Mouse (Mus musculus): ENCODE data around the gene Lsm2. TPM values are rescaled to one million over a fixed set of nuclear protein-coding genes. Genes with fewer than 3 reads are reported as not detected.
"Not testable (repeated sequence)": the region's sequence is repeated elsewhere in the genome, so short reads cannot be mapped to it uniquely, and the experiment has no call there.

The Lsm2 gene
- polyA plus RNA-seq, 1 experiment = 88.2 TPM

- no peak overlapping the region for H3K27ac ChIP-seq (ENCODE audit: insufficient read depth, low read depth, low read length)
- peaks cover 8% of the 10 kb centered on the region; the same call in 1 of the 2 replicates for H3K4me1 ChIP-seq (ENCODE audit: control insufficient read depth, insufficient read depth, low read length)
- no peak for TF ChIP-seq POLR2A (IDR thresholded peaks at IDR 0.05; ENCODE audit: low read depth, low read length)
- TF ChIP-seq CTCF (conservative IDR thresholded peaks at IDR 0.05; ENCODE audit: insufficient read depth, insufficient read length, low read depth, low read length) = no peak
- H3K27me3 ChIP-seq (replicated peaks; ENCODE audit: control insufficient read depth, insufficient read depth, low read length) = no peaks in the 10 kb centered on the region
- 82% methylated on average over 3 of the region's 3 CpGs for WGBS
- H3K36me3 ChIP-seq (ENCODE audit: control insufficient read depth, insufficient read depth, low read length) = no peaks in the 10 kb centered on the region
- DNase-seq = no peak
- H3K4me3 ChIP-seq (ENCODE audit: insufficient read depth, low read depth, low read length) = no peak overlapping the region
Measured at GRCm38 (mm10) chr17:34955884-34956283, 25.8 kb upstream of the Lsm2 start.

GRCm38 (mm10) chr17:34956340-34956739 is 25.3 kb upstream of the Lsm2 start:
- no peak for TF ChIP-seq POLR2A (IDR thresholded peaks at IDR 0.05; ENCODE audit: low read depth, low read length)
- TF ChIP-seq CTCF (conservative IDR thresholded peaks at IDR 0.05; ENCODE audit: insufficient read depth, insufficient read length, low read depth, low read length) = no peak
- no peak overlapping the region for H3K27ac ChIP-seq (ENCODE audit: insufficient read depth, low read depth, low read length)
- no peak for DNase-seq
- no peaks in the 10 kb centered on the region for H3K27me3 ChIP-seq (replicated peaks; ENCODE audit: control insufficient read depth, insufficient read depth, low read length)
- H3K4me3 ChIP-seq (ENCODE audit: insufficient read depth, low read depth, low read length) = no peak overlapping the region
- peaks cover 8% of the 10 kb centered on the region; the same call in 1 of the 2 replicates for H3K4me1 ChIP-seq (ENCODE audit: control insufficient read depth, insufficient read depth, low read length)
- no peaks in the 10 kb centered on the region for H3K36me3 ChIP-seq (ENCODE audit: control insufficient read depth, insufficient read depth, low read length)
- 34% methylated on average over 1 of the region's 1 CpGs for WGBS

GRCm38 (mm10) chr17:34957291-34957690 is 24.4 kb upstream of the Lsm2 start:
- not testable (repeated sequence) for H3K36me3 ChIP-seq (ENCODE audit: control insufficient read depth, insufficient read depth, low read length); H3K27me3 ChIP-seq (replicated peaks; ENCODE audit: control insufficient read depth, insufficient read depth, low read length); DNase-seq; H3K4me1 ChIP-seq (ENCODE audit: control insufficient read depth, insufficient read depth, low read length); H3K27ac ChIP-seq (ENCODE audit: insufficient read depth, low read depth, low read length)
- peak overlapping the region; percentile 44; the same call in 1 of the 2 replicates for H3K4me3 ChIP-seq (ENCODE audit: insufficient read depth, low read depth, low read length)
- 22% methylated on average over 39 of the region's 40 CpGs for WGBS

- not testable (repeated sequence) for H3K27me3 ChIP-seq (replicated peaks; ENCODE audit: control insufficient read depth, insufficient read depth, low read length); H3K36me3 ChIP-seq (ENCODE audit: control insufficient read depth, insufficient read depth, low read length); H3K27ac ChIP-seq (ENCODE audit: insufficient read depth, low read depth, low read length); H3K4me1 ChIP-seq (ENCODE audit: control insufficient read depth, insufficient read depth, low read length); DNase-seq; H3K4me3 ChIP-seq (ENCODE audit: insufficient read depth, low read depth, low read length)
- 37% methylated on average over 32 of the region's 40 CpGs for WGBS
Measured at GRCm38 (mm10) chr17:34957966-34958365, 23.7 kb upstream of the Lsm2 start.

- not testable (repeated sequence) for DNase-seq; H3K4me1 ChIP-seq (ENCODE audit: control insufficient read depth, insufficient read depth, low read length); H3K27ac ChIP-seq (ENCODE audit: insufficient read depth, low read depth, low read length); H3K36me3 ChIP-seq (ENCODE audit: control insufficient read depth, insufficient read depth, low read length); H3K27me3 ChIP-seq (replicated peaks; ENCODE audit: control insufficient read depth, insufficient read depth, low read length)
- under 1% methylated on average over 27 of the region's 47 CpGs for whole genome bisulfite sequencing
- peak overlapping the region; percentile 50 for H3K4me3 ChIP-seq (ENCODE audit: insufficient read depth, low read depth, low read length)
Measured at GRCm38 (mm10) chr17:34958734-34959129, 22.9 kb upstream of the Lsm2 start.

- under 1% methylated on average over 29 of the region's 32 CpGs for WGBS
- peak; percentile 96 for DNase-seq
- H3K36me3 ChIP-seq (ENCODE audit: control insufficient read depth, insufficient read depth, low read length); H3K27me3 ChIP-seq (replicated peaks; ENCODE audit: control insufficient read depth, insufficient read depth, low read length); H3K4me1 ChIP-seq (ENCODE audit: control insufficient read depth, insufficient read depth, low read length): not testable (repeated sequence)
- Histone ChIP-seq H3K4me3 (ENCODE audit: insufficient read depth, low read depth, low read length) (peak within 1 kb of the TSS; percentile 68), H3K27ac (ENCODE audit: insufficient read depth, low read depth, low read length) (peak within 1 kb of the TSS; percentile 98)
- TF ChIP-seq POLR2A (IDR thresholded peaks at IDR 0.05; ENCODE audit: low read depth, low read length) = peak; percentile 51
Measured at GRCm38 (mm10) chr17:34959130-34959778, 22.4 kb upstream of the Lsm2 start, which contains the start of gene Hspa1b. Hspa1b (minus strand) TSS chr17:34959238.

- Histone ChIP-seq H3K36me3 (ENCODE audit: control insufficient read depth, insufficient read depth, low read length) (no peaks in the 10 kb centered on the region), H3K4me1 (ENCODE audit: control insufficient read depth, insufficient read depth, low read length) (peaks cover 6% of the 10 kb centered on the region; the same call in 1 of the 2 replicates), H3K27ac (ENCODE audit: insufficient read depth, low read depth, low read length) (peak overlapping the region; percentile 98), H3K4me3 (ENCODE audit: insufficient read depth, low read depth, low read length) (peak overlapping the region; percentile 24), H3K27me3 (replicated peaks; ENCODE audit: control insufficient read depth, insufficient read depth, low read length) (no peaks in the 10 kb centered on the region)
- no peak for TF ChIP-seq CTCF (conservative IDR thresholded peaks at IDR 0.05; ENCODE audit: insufficient read depth, insufficient read length, low read depth, low read length)
- no peak for TF ChIP-seq POLR2A (IDR thresholded peaks at IDR 0.05; ENCODE audit: low read depth, low read length)
- 7% methylated on average over 12 of the region's 12 CpGs for WGBS
- peak; percentile 84 for DNase-seq
Measured at GRCm38 (mm10) chr17:34959881-34960515, 21.7 kb upstream of the Lsm2 start.

Data from kidney, adult 2 months (tissue).